Mouse (Mus musculus) WW6 (cell line): Measurements from ENCODE around the gene Ceacam11.
"Not testable (repeated sequence)": the region's sequence is repeated elsewhere in the genome, so short reads cannot be mapped to it uniquely, and the experiment has no call there.

Experiments used
- DNase-seq: peaks from one replicate; pipeline ENCODE4 v3.0.0-alpha.2; 2013; ENCODE audit warnings: low read depth, low spot score

The Ceacam11 gene

DNA sequence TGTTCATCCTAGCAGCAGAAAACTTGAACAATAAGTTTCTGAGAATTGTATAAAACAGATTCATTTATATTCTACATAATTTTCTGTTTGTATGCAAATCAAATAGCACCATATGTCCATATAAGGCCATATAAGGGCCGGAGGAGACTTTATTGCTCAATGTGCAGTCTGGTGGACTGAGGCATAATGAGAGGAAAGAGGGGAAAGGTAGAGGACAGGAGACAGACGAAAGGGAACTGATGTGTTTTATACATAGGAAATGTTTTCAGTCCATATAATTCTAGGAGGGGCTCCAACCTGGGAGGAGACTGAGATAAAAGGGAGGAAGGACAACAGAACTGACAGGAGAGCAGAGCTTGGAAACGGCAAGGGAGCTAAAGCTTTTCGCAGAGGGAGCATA, at the start of gene Ceacam11:
Ceacam11 (plus strand) TSS at position 301 of the 400 bp plus-strand sequence.
- no peak for DNase-seq

GRCm38 (mm10) chr7:18001131-18001530, 29.2 kb downstream of the Ceacam11 start:
- DNase-seq = not testable (repeated sequence)

DNA sequence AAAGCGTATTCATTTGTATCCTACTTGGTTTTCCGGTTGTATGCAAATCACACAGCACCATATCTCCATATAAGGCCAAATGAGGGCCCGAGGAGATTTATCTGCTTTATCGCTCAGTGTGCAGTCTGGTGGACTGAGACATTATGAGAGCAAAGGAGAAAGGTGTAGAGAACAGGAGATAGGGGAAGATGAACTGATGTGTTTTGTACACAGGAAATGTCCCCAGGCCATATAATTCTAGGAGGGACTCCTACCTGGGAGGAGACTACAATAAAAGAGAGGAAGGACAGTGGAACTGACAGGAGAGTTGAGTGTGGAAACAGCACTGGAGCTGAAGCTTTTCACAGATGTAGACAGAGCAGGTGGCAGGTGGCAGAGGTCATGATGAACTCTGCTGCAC, 37.7 kb downstream of the Ceacam11 start, which contains the start of gene Ceacam13:
Ceacam13 (plus strand) TSS at position 301 of the 400 bp plus-strand sequence.
- DNase-seq = no peak
